Mouse (Mus musculus) MEL (cell line): ENCODE measurements at regions not wholly inside any gene's neighbourhood (a gene's known extent, or its start where the extent isn't known, plus 50 kb on each side); places are given as distances from the start of the nearest gene placed in this dataset.

Source experiments
- DNase-seq: peaks from one replicate; pipeline ENCODE4 v3.0.0; 2011; ENCODE audit warnings: low read depth, low spot score
- H3K27ac ChIP-seq: 2 replicates; pipeline ENCODE4 v1.5.1; 2012; ENCODE audit warnings: low read depth, mild to moderate bottlenecking, control low read depth, low read length, moderate library complexity; ENCODE audit not compliant: control insufficient read depth
- H3K27me3 ChIP-seq, 2 experiments: fragments of 150-350 bp in 1 of 2; sonication (generic) in 1 of 2; 2 replicates each; pipeline ENCODE4 v1.6.1; 2012; ENCODE audit warnings: low read length in 2 of 2, mild to moderate bottlenecking in 2 of 2, improper control_type of control experiment in 1 of 2, moderate library complexity in 1 of 2; ENCODE audit not compliant: insufficient read depth in 2 of 2, control insufficient read depth in 1 of 2
- H3K36me3 ChIP-seq, 2 experiments: 2 replicates each; pipeline ENCODE4 v1.6.1; 2012 to 2014; ENCODE audit warnings: low read length in 2 of 2, improper control_type of control experiment in 1 of 2, inconsistent platforms in 1 of 2, mild to moderate bottlenecking in 1 of 2; ENCODE audit not compliant: insufficient read depth in 2 of 2, control insufficient read depth in 1 of 2
- H3K4me1 ChIP-seq, 2 experiments: fragments of 150-350 bp in 1 of 2; sonication (generic) in 1 of 2; 2 replicates each; pipeline ENCODE4 v1.6.1; 2012; ENCODE audit warnings: low read length in 2 of 2, improper control_type of control experiment in 1 of 2, mild to moderate bottlenecking in 1 of 2; ENCODE audit not compliant: insufficient read depth in 2 of 2, control insufficient read depth in 1 of 2
- H3K4me3 ChIP-seq, 2 experiments: fragments of 150-350 bp in 1 of 2; sonication (generic) in 1 of 2; 2 replicates each; pipeline ENCODE4 v1.5.1; 2012; ENCODE audit warnings: low read depth in 2 of 2, low read length in 2 of 2, mild to moderate bottlenecking in 2 of 2, moderate library complexity in 2 of 2, control low read depth in 1 of 2, improper control_type of control experiment in 1 of 2; ENCODE audit not compliant: control insufficient read depth in 1 of 2, insufficient read depth in 1 of 2
- H3K79me2 ChIP-seq: 2 replicates; pipeline ENCODE4 v1.6.1; 2012; ENCODE audit warnings: mild to moderate bottlenecking, low read length, moderate library complexity; ENCODE audit not compliant: control insufficient read depth, poor library complexity, insufficient read depth
- H3K9ac ChIP-seq: 2 replicates; pipeline ENCODE4 v1.6.1; 2012; ENCODE audit warnings: low read depth, mild to moderate bottlenecking, control low read depth, low read length, moderate library complexity; ENCODE audit not compliant: control insufficient read depth, poor library complexity, severe bottlenecking
- H3K9me3 ChIP-seq: fragments of 150-350 bp; sonication (generic); replicated peaks from 2 replicates; pipeline ENCODE4 v1.6.1; 2012; ENCODE audit warnings: mild to moderate bottlenecking, low read length, improper control_type of control experiment, moderate library complexity; ENCODE audit not compliant: insufficient read depth
- BHLHE40 ChIP-seq: IDR thresholded peaks from 2 replicates; pipeline ENCODE4 v1.6.1; 2012; ENCODE audit warnings: low read depth, mild to moderate bottlenecking, inconsistent platforms, low read length, improper control_type of control experiment, borderline replicate concordance
- CTCF ChIP-seq, 3 experiments: IDR thresholded peaks in 2 of 3; conservative IDR thresholded peaks in 1 of 3; 2 replicates each; pipeline ENCODE4 v1.5.1; 2011 to 2012; ENCODE audit warnings: low read length in 3 of 3, low read depth in 2 of 3, mild to moderate bottlenecking in 2 of 3, improper control_type of control experiment in 1 of 3, inconsistent platforms in 1 of 3, mixed read lengths in 1 of 3, moderate library complexity in 1 of 3; ENCODE audit not compliant: control insufficient read depth in 1 of 3, insufficient read depth in 1 of 3, poor library complexity in 1 of 3, severe bottlenecking in 1 of 3
- ELF1 ChIP-seq: IDR thresholded peaks from 2 replicates; pipeline ENCODE4 v1.6.1; 2014; ENCODE audit warnings: low read depth, mild to moderate bottlenecking, inconsistent platforms, low read length, improper control_type of control experiment, moderate library complexity
- EP300 ChIP-seq, 2 experiments: IDR thresholded peaks; 2 replicates each; pipeline ENCODE4 v1.6.1; 2011; ENCODE audit warnings: improper control_type of control experiment in 2 of 2, low read length in 2 of 2, low read depth in 1 of 2, mild to moderate bottlenecking in 1 of 2
- ETS1 ChIP-seq: IDR thresholded peaks from 2 replicates; pipeline ENCODE4 v1.6.1; 2012; ENCODE audit warnings: low read depth, mild to moderate bottlenecking, inconsistent platforms, low read length, improper control_type of control experiment, moderate library complexity
- GABPA ChIP-seq: IDR thresholded peaks from 2 replicates; pipeline ENCODE4 v1.6.1; 2012; ENCODE audit warnings: low read depth, mild to moderate bottlenecking, inconsistent platforms, low read length, improper control_type of control experiment, moderate library complexity
- HCFC1 ChIP-seq: IDR thresholded peaks from 2 replicates; pipeline ENCODE4 v1.6.1; 2012; ENCODE audit warnings: low read depth, mild to moderate bottlenecking, inconsistent platforms, low read length, improper control_type of control experiment, moderate library complexity
- KAT2A ChIP-seq: conservative IDR thresholded peaks from 2 replicates; pipeline ENCODE4 v1.6.1; 2012; ENCODE audit warnings: low read depth, low read length, improper control_type of control experiment, inconsistent platforms
- MAX ChIP-seq: IDR thresholded peaks from 2 replicates; pipeline ENCODE4 v1.6.1; 2011; ENCODE audit warnings: low read length, improper control_type of control experiment
- MAZ ChIP-seq: IDR thresholded peaks from 2 replicates; pipeline ENCODE4 v1.6.1; 2012; ENCODE audit warnings: low read depth, mild to moderate bottlenecking, inconsistent platforms, low read length, improper control_type of control experiment
- MEF2A ChIP-seq: IDR thresholded peaks from 2 replicates; pipeline ENCODE4 v1.6.1; 2014; ENCODE audit warnings: low read depth, mild to moderate bottlenecking, inconsistent platforms, low read length, improper control_type of control experiment; ENCODE audit not compliant: poor library complexity, insufficient replicate concordance, severe bottlenecking; ENCODE audit errors: extremely low read depth
- MYC ChIP-seq: IDR thresholded peaks from 2 replicates; pipeline ENCODE4 v1.6.1; 2011; ENCODE audit warnings: low read depth, mild to moderate bottlenecking, low read length, improper control_type of control experiment, moderate library complexity
- NRF1 ChIP-seq: IDR thresholded peaks from 2 replicates; pipeline ENCODE4 v1.6.1; 2014; ENCODE audit warnings: low read depth, mild to moderate bottlenecking, inconsistent platforms, low read length, improper control_type of control experiment, moderate library complexity; ENCODE audit not compliant: poor library complexity, insufficient read depth, severe bottlenecking
- POLR2AphosphoS2 ChIP-seq: IDR thresholded peaks from 2 replicates; pipeline ENCODE4 v1.6.1; 2011; ENCODE audit warnings: low read length, improper control_type of control experiment
- SIN3A ChIP-seq: IDR thresholded peaks from 2 replicates; pipeline ENCODE4 v1.6.1; 2012; ENCODE audit warnings: low read length, improper control_type of control experiment, inconsistent platforms
- TAL1 ChIP-seq: IDR thresholded peaks from 2 replicates; pipeline ENCODE4 v1.6.1; 2012; ENCODE audit warnings: mild to moderate bottlenecking, inconsistent platforms, low read length, moderate library complexity, mixed read lengths
- TBP ChIP-seq: IDR thresholded peaks from 2 replicates; pipeline ENCODE4 v1.8.0; 2011; ENCODE audit warnings: low read depth, low read length, improper control_type of control experiment
- USF1 ChIP-seq: IDR thresholded peaks from 2 replicates; pipeline ENCODE4 v1.6.1; 2014; ENCODE audit warnings: low read depth, mild to moderate bottlenecking, inconsistent platforms, low read length, improper control_type of control experiment, moderate library complexity
- ZMIZ1 ChIP-seq: IDR thresholded peaks from 2 replicates; pipeline ENCODE4 v1.6.1; 2012; ENCODE audit warnings: low read depth, mild to moderate bottlenecking, inconsistent platforms, low read length, improper control_type of control experiment, moderate library complexity

- TF ChIP-seq MEF2A, result no peak
- TF ChIP-seq MAZ, result no peak
- TF ChIP-seq KAT2A, result no peak
- TF ChIP-seq NRF1, result no peak
- TF ChIP-seq TBP, result no peak
- TF ChIP-seq BHLHE40, result no peak
- no peak for TF ChIP-seq TAL1
- TF ChIP-seq USF1, result no peak
- TF ChIP-seq, all 39 proteins: peak for 0
- Histone ChIP-seq H3K27ac (no peak overlapping the region), H3K4me3 (no peak overlapping the region), H3K4me1 (no peaks in the 10 kb centered on the region), H3K9ac (no peak overlapping the region), H3K27me3 (no peaks in the 10 kb centered on the region), H3K9me3 (no peaks in the 10 kb centered on the region), H3K36me3 (no peaks in the 10 kb centered on the region), H3K79me2 (no peaks in the 10 kb centered on the region)
- no peak for DNase-seq
Measured at GRCm38 (mm10) chr3:70249922-70250321, 242.5 kb downstream of the Otol1 start.

- DNase-seq, result no peak
Measured at GRCm38 (mm10) chr3:70250733-70251132, 243.3 kb downstream of the Otol1 start.

GRCm38 (mm10) chr3:70263318-70263717 is 255.9 kb downstream of the Otol1 start:
- no peak overlapping the region for H3K9ac ChIP-seq
- H3K4me1 ChIP-seq, result no peaks in the 10 kb centered on the region
- no peaks in the 10 kb centered on the region for H3K36me3 ChIP-seq

More at GRCm38 (mm10) chr3:70250733-70251132, 243.3 kb downstream of the Otol1 start:
- H3K79me2 ChIP-seq, result no peaks in the 10 kb centered on the region
- no peaks in the 10 kb centered on the region for H3K36me3 ChIP-seq
- no peak for TF ChIP-seq HCFC1
- no peak for TF ChIP-seq MAX
- TF ChIP-seq MYC, result no peak
- no peak for TF ChIP-seq USF1
- TF ChIP-seq ELF1, result no peak
- TF ChIP-seq EP300 (IDR thresholded peaks at IDR 0.05; ENCODE audit: low read depth in 1 of 2, low read length in 2 of 2), result no peak
- no peak for TF ChIP-seq BHLHE40
- TF ChIP-seq ETS1, result no peak
- TF ChIP-seq CTCF (IDR thresholded peaks at IDR 0.05 in 2 of 3, conservative IDR thresholded peaks at IDR 0.05 in 1 of 3; ENCODE audit: control insufficient read depth in 1 of 3, insufficient read depth in 1 of 3, low read depth in 2 of 3, low read length in 3 of 3, poor library complexity in 1 of 3, severe bottlenecking in 1 of 3), result no peak
- TF ChIP-seq SIN3A, result no peak
- no peak for TF ChIP-seq MEF2A
- TF ChIP-seq ZMIZ1, result no peak
- no peak for TF ChIP-seq TBP
- no peak for TF ChIP-seq POLR2AphosphoS2
- TF ChIP-seq KAT2A, result no peak
- no peak for TF ChIP-seq NRF1
- H3K4me1 ChIP-seq, result no peaks in the 10 kb centered on the region
- H3K27me3 ChIP-seq, result no peaks in the 10 kb centered on the region
- H3K9ac ChIP-seq, result no peak overlapping the region
- H3K4me3 ChIP-seq, result no peak overlapping the region
- H3K27ac ChIP-seq, result no peak overlapping the region
- H3K9me3 ChIP-seq, result no peaks in the 10 kb centered on the region

More at GRCm38 (mm10) chr3:70263318-70263717, 255.9 kb downstream of the Otol1 start:
- TF ChIP-seq GABPA, result no peak
- TF ChIP-seq, all 39 proteins: peak for 0
- H3K9me3 ChIP-seq, result no peaks in the 10 kb centered on the region
- no peak for DNase-seq
- H3K4me3 ChIP-seq, result no peak overlapping the region
- no peak overlapping the region for H3K27ac ChIP-seq
- H3K79me2 ChIP-seq, result no peaks in the 10 kb centered on the region
- H3K27me3 ChIP-seq, result no peaks in the 10 kb centered on the region
